ENCODE assay signal across 23 mouse cellular contexts in genomic region chr8:78276120-78276519, GRCm38 (mm10).
DNase-seq lines count a peak whose midpoint lies in the region; ATAC-seq and TF ChIP-seq lines count a peak whose summit lies in the region.
"Had no signal": no experiment of that assay in that cellular context is flagged by ENCODE, and none has a peak within 500 bp of the region (broad histone marks: within the 10 kb centered on the region; RNA-seq: fewer than 3 reads in every experiment).

No protein-coding gene starts in this region.

- in situ Hi-C loops in ES-E14 (cut with MboI; ENCODE audit: low sequenced_read_pairs in 2 of 2, unreplicated experiment in 2 of 2) = no loop called here

- no peak for ATAC-seq in forebrain, embryonic 11.5 days (replicated peaks; ENCODE audit: low FRiP score)
- no peak for ATAC-seq in midbrain, embryonic 14.5 days (ENCODE audit: low FRiP score, low TSS enrichment)
- ATAC-seq: forebrain, embryonic 13.5 days; forebrain, embryonic 15.5 days; forebrain, postnatal 0 days had no signal

- WGBS in forebrain, embryonic 11.5 days = 86% methylated on average over 8 of the region's 8 CpGs
- WGBS in midbrain, embryonic 14.5 days = 89% methylated on average over 8 of the region's 8 CpGs

- peaks cover 17% of the 10 kb centered on the region for H3K4me1 ChIP-seq in E14TG2a.4 (replicated peaks; ENCODE audit: low read depth, low read length)
- H3K4me1 ChIP-seq in ES-Bruce4 (ENCODE audit: control insufficient read depth, insufficient read depth, low read length) = no peaks in the 10 kb centered on the region
- H3K4me1 ChIP-seq in ES-E14 (ENCODE audit: control insufficient read depth in 2 of 2, insufficient read depth in 2 of 2, low read length in 2 of 2, poor library complexity in 1 of 2) = peaks cover 0 to 1% of the 10 kb centered on the region in 2 experiments; a peak in 1 of 4 replicates
- H3K4me1 ChIP-seq in forebrain, embryonic 11.5 days (replicated peaks; ENCODE audit: control insufficient read depth, insufficient read depth, low read length) = no peaks in the 10 kb centered on the region
- peaks cover 8% of the 10 kb centered on the region for H3K4me1 ChIP-seq in midbrain, embryonic 14.5 days (ENCODE audit: control insufficient read depth, insufficient read depth, low read length)

- DNase-seq in ES-E14 (ENCODE audit: low read depth, low spot score) (no peak), ZHBTc4 (ENCODE audit: low read depth, low spot score) (peak; percentile 60)
- no peak for DNase-seq in forebrain, embryonic 11.5 days (ENCODE audit: low spot score)
- no peak for DNase-seq in ovary, postnatal 14 days (ENCODE audit: low spot score)
- DNase-seq in midbrain, embryonic 14.5 days = no peak
- DNase-seq: adrenal gland, adult 8-10 months; adrenal gland, postnatal 14 days; cerebellum, adult 11 months; cerebellum, adult 18-20 months; cerebellum, adult 8-10 months; cerebellum, adult 9-11 months; cerebellum, postnatal 14 days; cerebellum, postnatal 36 days; embryo, embryonic 11 days; forebrain, postnatal 0 days had no signal

- TF ChIP-seq EP300 in ES-Bruce4 (IDR thresholded peaks at IDR 0.05; ENCODE audit: insufficient read depth, low read depth, low read length) = no peak

- H3K36me3 ChIP-seq in E14TG2a.4 (ENCODE audit: insufficient read depth, low read length) (no peaks in the 10 kb centered on the region), ES-Bruce4 (ENCODE audit: control insufficient read depth, insufficient read depth, low read length, poor library complexity, severe bottlenecking) (no peaks in the 10 kb centered on the region), ES-E14 (ENCODE audit: control insufficient read depth, insufficient read depth, low read length, poor library complexity, severe bottlenecking) (no peaks in the 10 kb centered on the region)
- no peaks in the 10 kb centered on the region for H3K36me3 ChIP-seq in forebrain, embryonic 11.5 days (ENCODE audit: control insufficient read depth, insufficient read depth, low read length)
- no peaks in the 10 kb centered on the region for H3K36me3 ChIP-seq in midbrain, embryonic 14.5 days (ENCODE audit: control insufficient read depth, insufficient read depth, low read length)
- H3K36me3 ChIP-seq: embryonic facial prominence, embryonic 13.5 days; embryonic facial prominence, embryonic 15.5 days; forebrain, embryonic 10.5 days; forebrain, embryonic 15.5 days had no signal

- 0 out of 2 replicates have a peak, but pooled peaks cover 8% of the 10 kb centered on the region for H3K27me3 ChIP-seq in E14TG2a.4 (ENCODE audit: insufficient read depth, low read length)
- H3K27me3 ChIP-seq in ES-Bruce4 (ENCODE audit: control insufficient read depth, insufficient read depth, low read length, poor library complexity, severe bottlenecking) = no peaks in the 10 kb centered on the region
- H3K27me3 ChIP-seq in forebrain, embryonic 11.5 days (ENCODE audit: control insufficient read depth, insufficient read depth, low read length) = no peaks in the 10 kb centered on the region
- H3K27me3 ChIP-seq in midbrain, embryonic 14.5 days (ENCODE audit: control insufficient read depth, insufficient read depth, low read length) = no peaks in the 10 kb centered on the region
- H3K27me3 ChIP-seq: embryonic facial prominence, embryonic 13.5 days; embryonic facial prominence, embryonic 15.5 days; forebrain, embryonic 13.5 days; forebrain, embryonic 15.5 days had no signal

- H3K9ac ChIP-seq in ES-Bruce4 (ENCODE audit: low read depth, poor library complexity, severe bottlenecking) (no peak overlapping the region), ES-E14 (ENCODE audit: insufficient read depth, low read depth, low read length, poor library complexity, severe bottlenecking) (no peak overlapping the region)
- no peak overlapping the region for H3K9ac ChIP-seq in forebrain, embryonic 11.5 days (ENCODE audit: low read length)
- H3K9ac ChIP-seq in midbrain, embryonic 14.5 days (replicated peaks; ENCODE audit: low read length) = no peak overlapping the region
- H3K9ac ChIP-seq: embryonic facial prominence, embryonic 13.5 days; embryonic facial prominence, embryonic 15.5 days; forebrain, embryonic 13.5 days; forebrain, embryonic 15.5 days; forebrain, postnatal 0 days had no signal

- H3K4me3 ChIP-seq in E14TG2a.4 (replicated peaks; ENCODE audit: low read length) = no peak overlapping the region
- no peak overlapping the region for H3K4me3 ChIP-seq in ES-Bruce4 (ENCODE audit: low read depth, low read length)
- no peak overlapping the region for H3K4me3 ChIP-seq in ES-E14 (ENCODE audit: insufficient read depth in 1 of 2, low read depth in 1 of 2, low read length in 2 of 2, poor library complexity in 1 of 2, severe bottlenecking in 1 of 2)
- no peak overlapping the region for H3K4me3 ChIP-seq in forebrain, embryonic 11.5 days (ENCODE audit: low read depth, low read length)
- no peak overlapping the region for H3K4me3 ChIP-seq in midbrain, embryonic 14.5 days (replicated peaks; ENCODE audit: low read depth, low read length)
- H3K4me3 ChIP-seq: embryonic facial prominence, embryonic 13.5 days; embryonic facial prominence, embryonic 15.5 days; erythroblast, embryonic 14.5 days; forebrain, embryonic 10.5 days; forebrain, embryonic 13.5 days; forebrain, embryonic 15.5 days had no signal

- H3K4me2 ChIP-seq in forebrain, embryonic 11.5 days (ENCODE audit: low read depth, low read length, severe bottlenecking) = no peak overlapping the region
- H3K4me2 ChIP-seq in midbrain, embryonic 14.5 days (ENCODE audit: low read length) = no peak overlapping the region
- H3K4me2 ChIP-seq: embryonic facial prominence, embryonic 13.5 days; embryonic facial prominence, embryonic 15.5 days; forebrain, embryonic 13.5 days; forebrain, embryonic 15.5 days had no signal

- no peaks in the 10 kb centered on the region for H3K9me3 ChIP-seq in E14TG2a.4 (ENCODE audit: low read length)
- H3K9me3 ChIP-seq in ES-Bruce4 (replicated peaks; ENCODE audit: control insufficient read depth, insufficient read depth, low read length, poor library complexity, severe bottlenecking) = no peaks in the 10 kb centered on the region
- no peaks in the 10 kb centered on the region for H3K9me3 ChIP-seq in ES-E14 (ENCODE audit: control insufficient read depth, insufficient read depth, low read depth, low read length)
- H3K9me3 ChIP-seq in forebrain, embryonic 11.5 days (ENCODE audit: control insufficient read depth, low read length) = no peaks in the 10 kb centered on the region
- no peaks in the 10 kb centered on the region for H3K9me3 ChIP-seq in midbrain, embryonic 14.5 days (ENCODE audit: control insufficient read depth, low read length)
- H3K9me3 ChIP-seq: embryonic facial prominence, embryonic 13.5 days; embryonic facial prominence, embryonic 15.5 days; forebrain, embryonic 10.5 days; forebrain, embryonic 13.5 days; forebrain, embryonic 15.5 days had no signal

- H3K27ac ChIP-seq in ES-Bruce4 (ENCODE audit: insufficient read depth, low read length) = no peak overlapping the region
- no peak overlapping the region for H3K27ac ChIP-seq in ES-E14 (ENCODE audit: insufficient read depth, low read depth, low read length, poor library complexity, severe bottlenecking)
- no peak overlapping the region for H3K27ac ChIP-seq in forebrain, embryonic 11.5 days (ENCODE audit: low read depth, low read length)
- no peak overlapping the region for H3K27ac ChIP-seq in midbrain, embryonic 14.5 days (replicated peaks; ENCODE audit: low read depth, low read length)
- H3K27ac ChIP-seq: embryonic facial prominence, embryonic 13.5 days; embryonic facial prominence, embryonic 15.5 days; forebrain, embryonic 10.5 days; forebrain, embryonic 13.5 days; forebrain, embryonic 15.5 days had no signal

- TF ChIP-seq POLR2A in ES-Bruce4 (IDR thresholded peaks at IDR 0.05; ENCODE audit: insufficient read depth, low read length) = no peak

- peak; percentile 29 for TF ChIP-seq CTCF in E14TG2a.4 (conservative IDR thresholded peaks at IDR 0.05; ENCODE audit: low read length)
- TF ChIP-seq CTCF in ES-Bruce4 (IDR thresholded peaks at IDR 0.05; ENCODE audit: low read depth, low read length) = peak; percentile 38

TF ChIP-seq in ES-E14, 5 proteins besides CTCF, POLR2A, EP300 and RAD21:
- TF ChIP-seq ZC3H11A (IDR thresholded peaks at IDR 0.05; ENCODE audit: borderline replicate concordance, low read depth, low read length) (peak; percentile 87), CHD2 (IDR thresholded peaks at IDR 0.05; ENCODE audit: low read depth, low read length) (no peak)
